Mouse (Mus musculus) stomach, postnatal 0 days (tissue): ENCODE data around the gene Nop58.

Source experiments
- CTCF ChIP-seq: IDR thresholded peaks from 2 replicates; pipeline ENCODE4 v1.5.1; 2016; ENCODE audit warnings: antibody characterized with exemption, low read depth, mild to moderate bottlenecking, moderate library complexity
- EP300 ChIP-seq: optimal IDR thresholded peaks from 2 replicates; pipeline ENCODE3; 2016; ENCODE audit warnings: antibody characterized with exemption

GRCm38 (mm10) chr1:59638371-59638770, 46.4 kb upstream of the Nop58 start:
- peak; percentile 26 for TF ChIP-seq CTCF
- no peak for TF ChIP-seq EP300
